Mouse (Mus musculus) heart, postnatal 0 days (tissue): ENCODE results near the gene Zpbp2.

Experiments used
- CTCF ChIP-seq: IDR thresholded peaks from 2 replicates; pipeline ENCODE4 v1.5.1; 2016; ENCODE audit warnings: antibody characterized with exemption, control low read depth, low read depth
- EP300 ChIP-seq: IDR thresholded peaks from 2 replicates; pipeline ENCODE4 v1.6.1; 2016; ENCODE audit warnings: antibody characterized with exemption, low read depth

DNA sequence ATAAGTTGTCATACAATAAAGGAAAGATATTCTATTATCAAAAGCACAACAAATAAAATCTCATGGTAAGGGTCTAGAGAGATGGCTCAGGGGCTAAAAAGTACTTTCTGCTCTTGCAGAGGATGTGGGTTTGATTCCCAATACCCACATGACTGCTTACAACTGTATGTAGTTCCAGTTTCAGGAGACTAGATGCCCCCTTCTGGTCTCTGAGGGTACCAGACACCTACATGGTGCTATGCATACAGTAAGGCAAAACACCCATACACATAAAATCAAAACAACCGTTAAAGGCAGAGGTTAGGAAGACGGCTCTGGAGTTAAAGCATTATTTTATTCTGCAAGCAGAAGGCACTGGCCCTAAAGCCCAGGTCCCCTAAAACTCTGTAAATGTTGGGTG, 53.1 kb downstream of the Zpbp2 start:
- TF ChIP-seq EP300 (no peak), CTCF (no peak)
